Mouse (Mus musculus): ENCODE measurements around the gene Vps45.

DNA sequence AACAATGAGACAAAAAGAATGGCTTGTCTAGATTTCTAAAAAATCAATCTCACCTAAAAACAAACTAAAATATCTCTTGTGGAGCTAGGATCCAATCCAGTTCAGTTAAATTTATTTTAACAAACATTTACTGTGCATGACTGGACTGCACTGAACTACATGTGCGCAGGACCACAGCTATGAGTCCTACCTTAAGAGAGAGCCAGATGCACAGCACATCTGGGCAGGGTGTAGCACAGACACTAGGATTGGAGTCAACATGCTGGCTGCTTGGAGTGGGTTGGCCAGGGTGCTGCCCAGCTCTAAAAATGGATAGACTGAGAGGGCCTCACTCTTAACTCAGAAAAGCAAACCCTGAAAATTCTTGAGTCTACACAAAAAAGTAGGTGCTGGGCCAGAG lies 56.7 kb downstream of the Vps45 start:
- TF ChIP-seq CTCF (IDR thresholded peaks at IDR 0.05; ENCODE audit: low read depth, low read length) (no peak), TAL1 (conservative IDR thresholded peaks at IDR 0.05; ENCODE audit: low read depth, low read length) (no peak), GATA1 (IDR thresholded peaks at IDR 0.05; ENCODE audit: borderline replicate concordance, low read length) (no peak), POLR2AphosphoS5 (IDR thresholded peaks at IDR 0.05; ENCODE audit: insufficient replicate concordance, low read depth, low read length) (no peak)
